Mouse (Mus musculus) embryonic facial prominence, embryonic 12.5 days (tissue): Measurements from ENCODE around the gene Fas. TPM values are rescaled to one million over a fixed set of nuclear protein-coding genes. Genes with fewer than 3 reads are reported as not detected.

Experiments used
- ATAC-seq: fragments of 200-750 bp; cut with Nextera tagmentation; 2 replicates; pipeline ENCODE4 v1.8.0; 2017; ENCODE audit not compliant: insufficient number of reproducible peaks, insufficient read depth, low FRiP score, low TSS enrichment
- H3K27ac ChIP-seq: fragments of 300-500 bp; sonication (generic); 2 replicates; pipeline ENCODE4 v1.5.1; 2016; ENCODE audit warnings: mild to moderate bottlenecking
- H3K27me3 ChIP-seq: fragments of 300-500 bp; sonication (generic); 2 replicates; pipeline ENCODE4 v1.6.1; 2016; ENCODE audit warnings: mild to moderate bottlenecking, moderate library complexity
- H3K36me3 ChIP-seq: fragments of 300-500 bp; sonication (generic); 2 replicates; pipeline ENCODE4 v1.6.1; 2016; ENCODE audit warnings: mild to moderate bottlenecking
- H3K4me1 ChIP-seq: fragments of 300-500 bp; sonication (generic); 2 replicates; pipeline ENCODE4 v1.6.1; 2016
- H3K4me2 ChIP-seq: fragments of 300-500 bp; sonication (generic); replicated peaks from 2 replicates; pipeline ENCODE4 v1.6.1; 2016; ENCODE audit warnings: mild to moderate bottlenecking, moderate library complexity
- H3K4me3 ChIP-seq: fragments of 300-500 bp; sonication (generic); 2 replicates; pipeline ENCODE4 v1.5.1; 2016; ENCODE audit warnings: mild to moderate bottlenecking
- H3K9ac ChIP-seq: fragments of 300-500 bp; sonication (generic); 2 replicates; pipeline ENCODE4 v1.6.1; 2016; ENCODE audit warnings: mild to moderate bottlenecking, moderate library complexity
- H3K9me3 ChIP-seq: fragments of 300-500 bp; sonication (generic); 2 replicates; pipeline ENCODE4 v1.6.1; 2016; ENCODE audit warnings: mild to moderate bottlenecking, moderate library complexity
- WGBS: fragments of 180-500 bp; shearing (Covaris S2); methylation state at CpG from one replicate; pipeline ENCODE4 v1.1.7; 2016; 5-methylcytosine and 5-hydroxymethylcytosine counted together
- polyA plus RNA-seq: library from polyadenylated mRNA; unstranded; fragments of >200 nt; fragmentation: Nextera tagmentation; extraction: Ambion mirVana; gene quantifications from 2 replicates; pipeline ENCODE4 v1.2.1, GENCODE M21; 2016

The Fas gene
- polyA plus RNA-seq, 1 experiment from 2014 or later: 3.6 TPM

GRCm38 (mm10) chr19:34306794-34307193 is 16.3 kb downstream of the Fas start:
- Histone ChIP-seq H3K27me3 (no peaks in the 10 kb centered on the region), H3K27ac (no peak overlapping the region), H3K4me2 (no peak overlapping the region), H3K36me3 (no peaks in the 10 kb centered on the region), H3K4me3 (no peak overlapping the region), H3K9ac (no peak overlapping the region), H3K9me3 (no peaks in the 10 kb centered on the region), H3K4me1 (no peaks in the 10 kb centered on the region)
- no peak for ATAC-seq
- whole genome bisulfite sequencing: 83% methylated on average over 6 of the region's 6 CpGs

DNA sequence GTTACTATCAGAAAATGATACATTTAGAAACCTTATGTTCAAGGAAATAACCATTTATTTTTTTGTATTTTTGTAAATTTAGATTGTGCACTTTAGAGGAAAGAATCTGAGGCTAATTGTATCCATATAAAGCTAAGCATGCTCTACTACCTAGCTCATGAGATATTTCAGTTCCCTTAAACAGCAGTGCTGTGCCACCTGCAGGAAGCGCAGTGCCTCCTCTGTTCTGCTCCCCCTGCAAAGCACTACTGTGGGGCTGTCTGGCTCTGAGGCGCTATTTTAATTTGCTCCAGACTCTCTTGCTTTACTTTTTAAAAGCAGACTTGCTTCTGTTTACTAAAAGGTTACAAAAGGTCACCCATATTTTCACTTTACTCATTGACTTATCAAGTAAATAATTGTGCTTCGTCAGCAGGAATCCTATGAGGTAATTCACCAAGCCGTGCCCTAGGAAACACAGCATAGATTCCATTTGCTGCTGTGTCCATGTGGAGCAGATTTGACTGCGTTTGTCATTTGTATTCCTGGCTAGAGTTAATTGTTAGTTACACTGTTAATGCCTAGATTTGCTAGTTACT is 21.8 kb downstream of the Fas start:
- Histone ChIP-seq H3K9me3 (no peaks in the 10 kb centered on the region), H3K4me3 (no peak overlapping the region), H3K4me2 (no peak overlapping the region), H3K27ac (no peak overlapping the region), H3K27me3 (no peaks in the 10 kb centered on the region), H3K36me3 (no peaks in the 10 kb centered on the region), H3K9ac (no peak overlapping the region), H3K4me1 (no peaks in the 10 kb centered on the region)
- 47% methylated on average over 5 of the region's 5 CpGs for WGBS
- ATAC-seq: no peak

DNA sequence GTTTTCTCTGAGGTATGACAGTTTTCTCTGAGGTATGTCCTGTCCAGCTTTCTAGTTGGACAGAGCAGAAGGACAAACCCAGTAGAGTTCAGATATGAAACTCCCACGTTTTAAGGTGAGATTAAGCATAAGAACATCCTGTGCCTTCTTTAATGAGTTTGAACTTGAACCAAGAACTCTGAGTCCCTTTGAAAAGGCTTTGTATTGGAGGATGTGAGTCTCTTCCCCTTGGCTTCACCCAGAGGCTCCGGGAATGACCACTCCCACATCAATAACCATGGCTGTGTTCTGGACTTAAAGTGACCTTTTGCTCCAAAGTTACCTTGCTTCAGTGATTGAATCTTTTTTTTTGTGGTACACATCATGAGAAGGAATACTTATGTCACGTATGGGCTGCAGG is 37.6 kb downstream of the Fas start:
- Histone ChIP-seq H3K27me3 (0 out of 2 replicates have a peak, but pooled peaks cover 2% of the 10 kb centered on the region), H3K4me2 (no peak overlapping the region), H3K9ac (no peak overlapping the region), H3K27ac (no peak overlapping the region), H3K9me3 (no peaks in the 10 kb centered on the region), H3K36me3 (no peaks in the 10 kb centered on the region), H3K4me3 (no peak overlapping the region), H3K4me1 (no peaks in the 10 kb centered on the region)
- 54% methylated on average over 3 of the region's 3 CpGs for WGBS
- ATAC-seq: no peak

- Histone ChIP-seq H3K27ac (no peak overlapping the region), H3K36me3 (no peaks in the 10 kb centered on the region), H3K4me2 (no peak overlapping the region), H3K9ac (no peak overlapping the region), H3K4me1 (no peaks in the 10 kb centered on the region), H3K9me3 (no peaks in the 10 kb centered on the region), H3K27me3 (0 out of 2 replicates have a peak, but pooled peaks cover 2% of the 10 kb centered on the region), H3K4me3 (no peak overlapping the region)
- ATAC-seq: no peak
- WGBS: 4% methylated on average over 2 of the region's 2 CpGs
These were observed 43.8 kb downstream of the Fas start for GRCm38 (mm10) chr19:34334300-34334699.

DNA sequence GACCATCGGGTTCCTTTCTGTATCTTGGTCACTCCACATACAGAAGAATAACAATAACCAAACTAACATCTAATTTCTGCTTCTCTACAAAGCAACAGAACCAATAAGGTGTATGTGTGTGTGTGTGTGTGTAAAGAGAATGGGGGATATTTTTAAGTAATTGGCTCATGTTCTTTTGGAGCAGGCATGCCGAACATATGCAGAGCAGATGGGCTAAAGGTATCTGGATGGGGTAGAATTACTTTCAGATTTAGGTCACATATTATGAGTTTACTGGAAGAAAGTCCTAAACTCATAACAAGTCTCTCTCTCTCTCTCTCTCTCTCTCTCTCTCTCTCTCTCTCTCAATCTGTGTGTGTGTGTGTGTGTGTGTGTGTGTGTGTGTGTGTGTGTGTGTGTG is 54.2 kb downstream of the Fas start:
- no peaks in the 10 kb centered on the region for H3K9me3 ChIP-seq
- H3K4me2 ChIP-seq: no peak overlapping the region
- no peak overlapping the region for H3K4me3 ChIP-seq
- 57% methylated on average over 2 of the region's 2 CpGs for WGBS
- no peak overlapping the region for H3K27ac ChIP-seq
- no peak for ATAC-seq
- no peaks in the 10 kb centered on the region for H3K36me3 ChIP-seq
- H3K9ac ChIP-seq: no peak overlapping the region
- H3K27me3 ChIP-seq: no peaks in the 10 kb centered on the region
- peaks cover 14% of the 10 kb centered on the region for H3K4me1 ChIP-seq

GRCm38 (mm10) chr19:34345616-34346267 is 55.3 kb downstream of the Fas start:
- no peaks in the 10 kb centered on the region for H3K27me3 ChIP-seq
- H3K4me1 ChIP-seq: peaks cover 14% of the 10 kb centered on the region
- H3K9ac ChIP-seq: no peak overlapping the region
- peak overlapping the region; percentile 67; the same call in 1 of the 2 replicates for H3K27ac ChIP-seq
- 0 out of 2 replicates have a peak overlapping the region, but pooled peaks have one; percentile 5 for H3K4me2 ChIP-seq
- ATAC-seq: no peak
- H3K4me3 ChIP-seq: no peak overlapping the region
- H3K9me3 ChIP-seq: no peaks in the 10 kb centered on the region
- 20% methylated on average over 8 of the region's 8 CpGs for WGBS
- no peaks in the 10 kb centered on the region for H3K36me3 ChIP-seq

DNA sequence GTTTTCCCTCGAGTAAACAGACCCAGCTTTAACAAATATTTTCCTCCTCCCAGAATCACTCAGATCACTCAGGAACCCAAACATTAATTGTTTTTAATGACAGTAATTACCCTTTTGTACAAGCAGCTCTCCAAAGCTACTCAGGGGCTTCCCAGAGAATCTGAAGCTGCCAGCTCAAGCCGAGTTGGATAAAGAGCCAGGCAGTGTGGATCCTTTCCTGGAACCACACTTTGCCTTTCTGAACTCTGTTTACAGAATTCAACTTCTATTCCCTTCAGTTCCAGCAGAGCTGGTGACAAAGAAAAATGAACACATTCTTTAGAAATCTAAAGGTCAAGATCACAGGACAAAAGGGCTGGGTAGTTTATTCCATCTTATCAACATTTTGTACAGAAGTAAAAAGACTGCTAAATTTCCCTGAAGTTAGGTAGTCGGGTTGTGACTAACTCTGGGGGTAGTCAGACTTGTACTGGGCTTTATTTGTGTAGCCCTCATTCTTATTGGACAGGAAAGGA is 62.9 kb downstream of the Fas start:
- 37% methylated on average over 3 of the region's 3 CpGs for WGBS
- no peak overlapping the region for H3K4me3 ChIP-seq
- no peak overlapping the region for H3K9ac ChIP-seq
- ATAC-seq: no peak
- H3K4me2 ChIP-seq: no peak overlapping the region
- no peak overlapping the region for H3K27ac ChIP-seq
- no peaks in the 10 kb centered on the region for H3K27me3 ChIP-seq
- no peaks in the 10 kb centered on the region for H3K9me3 ChIP-seq
- H3K36me3 ChIP-seq: no peaks in the 10 kb centered on the region
- no peaks in the 10 kb centered on the region for H3K4me1 ChIP-seq

GRCm38 (mm10) chr19:34362639-34363038 is 72.2 kb downstream of the Fas start:
- Histone ChIP-seq H3K4me2 (no peak overlapping the region), H3K4me1 (no peaks in the 10 kb centered on the region), H3K9ac (no peak overlapping the region), H3K36me3 (no peaks in the 10 kb centered on the region), H3K27ac (no peak overlapping the region), H3K9me3 (no peaks in the 10 kb centered on the region), H3K4me3 (no peak overlapping the region), H3K27me3 (no peaks in the 10 kb centered on the region)
- ATAC-seq: no peak
- 89% methylated on average over 1 of the region's 1 CpGs for WGBS

DNA sequence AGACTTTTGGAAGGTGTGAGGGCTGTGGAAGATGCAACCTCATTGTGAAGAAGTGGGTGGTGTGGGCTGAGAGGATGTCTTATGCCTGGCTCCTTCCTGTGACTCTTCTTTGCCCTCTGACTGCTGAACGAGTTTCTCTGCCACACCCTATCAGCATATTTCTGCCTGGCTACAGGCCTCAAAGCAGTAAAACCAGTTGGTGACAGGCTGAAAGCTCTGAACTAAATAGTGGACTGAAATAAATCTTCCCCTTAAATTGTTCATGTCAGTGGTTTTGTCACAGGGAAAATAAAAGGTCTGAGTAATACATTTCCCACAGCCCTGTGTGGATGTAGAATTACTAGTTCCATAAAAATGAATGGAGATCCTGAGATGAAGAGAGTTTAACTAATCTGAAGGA is 79.1 kb downstream of the Fas start:
- no peak overlapping the region for H3K27ac ChIP-seq
- 0 out of 2 replicates have a peak, but pooled peaks cover 5% of the 10 kb centered on the region for H3K4me1 ChIP-seq
- H3K27me3 ChIP-seq: no peaks in the 10 kb centered on the region
- ATAC-seq: no peak
- H3K4me2 ChIP-seq: no peak overlapping the region
- no peaks in the 10 kb centered on the region for H3K36me3 ChIP-seq
- no peak overlapping the region for H3K9ac ChIP-seq
- no peak overlapping the region for H3K4me3 ChIP-seq
- WGBS: 20% methylated on average over 1 of the region's 1 CpGs
- no peaks in the 10 kb centered on the region for H3K9me3 ChIP-seq

DNA sequence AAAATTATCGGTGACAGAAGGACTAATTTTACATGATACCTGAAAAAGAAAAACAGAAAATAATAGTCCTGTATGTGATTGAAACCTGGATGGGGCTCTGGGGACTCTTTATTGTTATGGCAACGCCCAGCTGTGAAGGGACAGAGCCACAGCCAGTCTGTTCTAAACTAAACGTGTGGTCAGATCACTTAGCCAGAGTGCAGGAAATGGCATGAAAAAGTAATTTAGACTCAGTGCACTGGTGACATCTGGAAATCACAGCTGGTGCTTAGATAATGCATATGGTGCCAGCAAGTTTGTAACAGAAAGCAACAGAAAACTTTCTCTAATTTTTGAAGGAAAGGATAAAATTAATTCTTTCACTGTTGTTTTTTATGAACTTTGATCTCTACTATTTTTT is 79.9 kb downstream of the Fas start:
- H3K27ac ChIP-seq: no peak overlapping the region
- H3K27me3 ChIP-seq: no peaks in the 10 kb centered on the region
- H3K36me3 ChIP-seq: no peaks in the 10 kb centered on the region
- H3K4me2 ChIP-seq: no peak overlapping the region
- no peaks in the 10 kb centered on the region for H3K9me3 ChIP-seq
- no peak for ATAC-seq
- H3K4me1 ChIP-seq: 0 out of 2 replicates have a peak, but pooled peaks cover 5% of the 10 kb centered on the region
- no peak overlapping the region for H3K4me3 ChIP-seq
- WGBS: 37% methylated on average over 3 of the region's 3 CpGs
- H3K9ac ChIP-seq: no peak overlapping the region
